Mouse (Mus musculus): ENCODE results near the gene Nsg1.

DNA sequence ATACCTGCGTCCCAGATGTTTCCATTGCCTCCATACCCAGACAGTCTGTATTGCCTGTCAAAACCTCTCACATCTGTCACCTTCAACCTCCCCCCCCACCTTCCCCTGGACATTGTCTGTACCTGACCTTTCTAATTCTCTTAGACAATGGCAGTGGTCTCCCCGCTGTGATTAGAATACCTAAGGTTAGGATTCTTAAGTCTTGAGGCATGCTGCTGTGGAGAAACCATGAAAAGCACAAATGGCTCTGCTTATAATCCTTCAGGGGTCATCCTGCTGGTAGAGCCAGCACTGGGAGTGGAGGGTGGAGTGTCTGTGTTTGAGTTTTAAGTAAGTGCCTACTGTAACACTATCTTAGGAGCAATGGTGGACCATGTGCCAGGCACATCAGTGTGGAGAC is 56.8 kb downstream of the Nsg1 start:
- TF ChIP-seq CTCF (IDR thresholded peaks at IDR 0.05; ENCODE audit: low read depth) (no peak), EP300 (optimal IDR thresholded peaks at IDR 0.05) (no peak)

Data from stomach, postnatal 0 days (tissue).